Mouse (Mus musculus): ENCODE measurements around the gene Fkbp6.
A peak's percentile ranks its signal among the peaks of the same experiment; 100 is the strongest.

Fkbp6 gene

GRCm38 (mm10) chr5:135274663-135275396 is 75.0 kb downstream of the Fkbp6 start:
- Histone ChIP-seq H3K27me3 (ENCODE audit: control insufficient read depth, insufficient read depth, low read length, poor library complexity, severe bottlenecking) (no peaks in the 10 kb centered on the region; the same call in 1 of the 2 replicates), H3K36me3 (ENCODE audit: control insufficient read depth, insufficient read depth, low read length, poor library complexity, severe bottlenecking) (no peaks in the 10 kb centered on the region)
- DNase-seq (ENCODE audit: low read depth, low spot score), result no peak

GRCm38 (mm10) chr5:135271563-135272165 is 78.2 kb downstream of the Fkbp6 start:
- DNase-seq (ENCODE audit: low read depth, low spot score), result no peak
- Histone ChIP-seq H3K27me3 (ENCODE audit: control insufficient read depth, insufficient read depth, low read length, poor library complexity, severe bottlenecking) (no peaks in the 10 kb centered on the region), H3K36me3 (ENCODE audit: control insufficient read depth, insufficient read depth, low read length, poor library complexity, severe bottlenecking) (no peaks in the 10 kb centered on the region)

GRCm38 (mm10) chr5:135270361-135270760 is 79.5 kb downstream of the Fkbp6 start:
- no peak for DNase-seq (ENCODE audit: low read depth, low spot score)

GRCm38 (mm10) chr5:135269451-135269850 is 80.4 kb downstream of the Fkbp6 start:
- no peak for DNase-seq (ENCODE audit: low read depth, low spot score)
- Histone ChIP-seq H3K36me3 (ENCODE audit: control insufficient read depth, insufficient read depth, low read length, poor library complexity, severe bottlenecking) (no peaks in the 10 kb centered on the region), H3K27me3 (ENCODE audit: control insufficient read depth, insufficient read depth, low read length, poor library complexity, severe bottlenecking) (no peaks in the 10 kb centered on the region)

More at GRCm38 (mm10) chr5:135270361-135270760, 79.5 kb downstream of the Fkbp6 start:
- H3K36me3 ChIP-seq (ENCODE audit: control insufficient read depth, insufficient read depth, low read length, poor library complexity, severe bottlenecking), result no peaks in the 10 kb centered on the region
- no peaks in the 10 kb centered on the region for H3K27me3 ChIP-seq (ENCODE audit: control insufficient read depth, insufficient read depth, low read length, poor library complexity, severe bottlenecking)

- Histone ChIP-seq H3K27me3 (ENCODE audit: control insufficient read depth, insufficient read depth, low read length, poor library complexity, severe bottlenecking) (no peaks in the 10 kb centered on the region; the same call in 1 of the 2 replicates), H3K36me3 (ENCODE audit: control insufficient read depth, insufficient read depth, low read length, poor library complexity, severe bottlenecking) (no peaks in the 10 kb centered on the region)
- DNase-seq (ENCODE audit: low read depth, low spot score), result peak; percentile 27
These were observed 85.3 kb downstream of the Fkbp6 start for GRCm38 (mm10) chr5:135264548-135264947.

- H3K36me3 ChIP-seq (ENCODE audit: control insufficient read depth, insufficient read depth, low read length, poor library complexity, severe bottlenecking), result no peaks in the 10 kb centered on the region
- H3K27me3 ChIP-seq (ENCODE audit: control insufficient read depth, insufficient read depth, low read length, poor library complexity, severe bottlenecking), result no peaks in the 10 kb centered on the region; the same call in 1 of the 2 replicates
- no peak for DNase-seq (ENCODE audit: low read depth, low spot score)
These were observed 85.9 kb downstream of the Fkbp6 start for GRCm38 (mm10) chr5:135263866-135264503.

GRCm38 (mm10) chr5:135258280-135259150 is 91.3 kb downstream of the Fkbp6 start:
- H3K36me3 ChIP-seq (ENCODE audit: control insufficient read depth, insufficient read depth, low read length, poor library complexity, severe bottlenecking), result no peaks in the 10 kb centered on the region
- no peaks in the 10 kb centered on the region; the same call in 1 of the 2 replicates for H3K27me3 ChIP-seq (ENCODE audit: control insufficient read depth, insufficient read depth, low read length, poor library complexity, severe bottlenecking)
- DNase-seq (ENCODE audit: low read depth, low spot score), result no peak

GRCm38 (mm10) chr5:135257559-135257958 is 92.3 kb downstream of the Fkbp6 start:
- DNase-seq (ENCODE audit: low read depth, low spot score), result no peak
- no peaks in the 10 kb centered on the region; the same call in 1 of the 2 replicates for H3K27me3 ChIP-seq (ENCODE audit: control insufficient read depth, insufficient read depth, low read length, poor library complexity, severe bottlenecking)
- no peaks in the 10 kb centered on the region for H3K36me3 ChIP-seq (ENCODE audit: control insufficient read depth, insufficient read depth, low read length, poor library complexity, severe bottlenecking)

- Histone ChIP-seq H3K36me3 (ENCODE audit: control insufficient read depth, insufficient read depth, low read length, poor library complexity, severe bottlenecking) (no peaks in the 10 kb centered on the region), H3K27me3 (ENCODE audit: control insufficient read depth, insufficient read depth, low read length, poor library complexity, severe bottlenecking) (no peaks in the 10 kb centered on the region)
- no peak for DNase-seq (ENCODE audit: low read depth, low spot score)
These were observed 93.7 kb downstream of the Fkbp6 start for GRCm38 (mm10) chr5:135256166-135256565.

GRCm38 (mm10) chr5:135253741-135254401 is 96.0 kb downstream of the Fkbp6 start:
- no peak for DNase-seq (ENCODE audit: low read depth, low spot score)
- Histone ChIP-seq H3K36me3 (ENCODE audit: control insufficient read depth, insufficient read depth, low read length, poor library complexity, severe bottlenecking) (no peaks in the 10 kb centered on the region), H3K27me3 (ENCODE audit: control insufficient read depth, insufficient read depth, low read length, poor library complexity, severe bottlenecking) (no peaks in the 10 kb centered on the region)

GRCm38 (mm10) chr5:135251079-135251454 is 98.8 kb downstream of the Fkbp6 start, which contains the start of gene Fzd9:
Gene Fzd9 (minus strand): TSS chr5:135251230.
- H3K27me3 ChIP-seq (ENCODE audit: control insufficient read depth, insufficient read depth, low read length, poor library complexity, severe bottlenecking), result no peaks in the 10 kb centered on the region
- peak; percentile 84 for DNase-seq (ENCODE audit: low read depth, low spot score)
- no peaks in the 10 kb centered on the region; the same call in 1 of the 2 replicates for H3K36me3 ChIP-seq (ENCODE audit: control insufficient read depth, insufficient read depth, low read length, poor library complexity, severe bottlenecking)

GRCm38 (mm10) chr5:135250186-135251078 is 99.4 kb downstream of the Fkbp6 start:
- DNase-seq (ENCODE audit: low read depth, low spot score), result peak; percentile 46
- Histone ChIP-seq H3K27me3 (ENCODE audit: control insufficient read depth, insufficient read depth, low read length, poor library complexity, severe bottlenecking) (no peaks in the 10 kb centered on the region), H3K36me3 (ENCODE audit: control insufficient read depth, insufficient read depth, low read length, poor library complexity, severe bottlenecking) (no peaks in the 10 kb centered on the region; the same call in 1 of the 2 replicates)

- DNase-seq (ENCODE audit: low read depth, low spot score), result no peak
- peaks cover 2% of the 10 kb centered on the region; the same call in 1 of the 2 replicates for H3K36me3 ChIP-seq (ENCODE audit: control insufficient read depth, insufficient read depth, low read length, poor library complexity, severe bottlenecking)
- no peaks in the 10 kb centered on the region for H3K27me3 ChIP-seq (ENCODE audit: control insufficient read depth, insufficient read depth, low read length, poor library complexity, severe bottlenecking)
These were observed 100.7 kb downstream of the Fkbp6 start for GRCm38 (mm10) chr5:135248956-135249676.
